Mouse (Mus musculus): ENCODE measurements at regions not wholly inside any gene's neighbourhood (a gene's known extent, or its start where the extent isn't known, plus 50 kb on each side); places are given as distances from the start of the nearest gene placed in this dataset.

DNA sequence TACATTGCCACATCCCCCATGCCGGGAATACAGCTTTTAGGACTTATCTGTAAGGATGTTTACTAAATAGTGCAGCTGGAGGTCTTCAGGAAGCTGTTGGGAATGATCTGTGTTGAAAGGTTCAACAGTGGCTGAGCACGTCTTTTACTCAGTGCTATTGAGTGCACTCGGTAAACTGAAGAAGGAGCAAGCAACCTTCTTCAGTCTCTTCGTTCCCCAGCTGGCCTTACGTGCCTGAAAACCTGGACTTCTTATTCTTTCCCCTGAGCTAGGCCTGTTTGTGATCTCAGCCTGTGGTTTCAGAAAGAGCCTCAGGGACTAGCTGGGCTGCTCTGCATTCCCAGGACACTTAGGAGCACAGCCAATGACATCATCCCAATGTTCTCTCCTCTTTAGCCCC lies 51.2 kb upstream of the Rhox5 start:
- intact Hi-C loops (cut with DNase I) = no loop called here
- DNase-seq = peak in 1 of 2 experiments; percentile 0

DNA sequence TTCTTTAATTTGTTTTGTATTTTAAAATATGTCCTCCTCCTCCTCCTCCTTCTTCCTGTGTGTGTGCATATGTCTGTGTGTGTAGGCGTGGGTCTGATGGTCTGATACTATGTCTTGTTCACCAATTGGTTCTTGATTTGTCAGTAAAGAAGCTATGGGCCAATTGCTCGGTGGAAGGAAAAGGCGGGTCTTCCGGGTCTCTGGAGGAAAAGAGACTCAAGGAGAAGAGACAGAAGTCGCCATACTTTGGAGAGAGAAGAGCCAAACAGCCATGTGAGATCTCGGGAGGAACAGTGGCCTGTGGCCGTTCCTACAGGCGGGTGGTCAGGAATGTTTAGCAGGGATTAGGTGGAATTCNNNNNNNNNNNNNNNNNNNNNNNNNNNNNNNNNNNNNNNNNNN lies 50.3 kb upstream of the Rhox5 start:
- DNase-seq = no peak
- intact Hi-C loops (cut with DNase I) = no loop called here
